Mouse (Mus musculus) hindbrain, embryonic 15.5 days (tissue): ENCODE results near the gene Fam124a. TPM values are rescaled to one million over a fixed set of nuclear protein-coding genes. Genes with fewer than 3 reads are reported as not detected.

Experiments
- ATAC-seq: fragments of 200-750 bp; cut with Nextera tagmentation; 2 replicates; pipeline ENCODE4 v1.8.0; 2017; ENCODE audit warnings: low read depth, moderate number of reproducible peaks, moderate TSS enrichment; ENCODE audit not compliant: low FRiP score
- H3K27ac ChIP-seq: fragments of 300-500 bp; sonication (generic); replicated peaks from 2 replicates; pipeline ENCODE4 v1.5.1; 2015; ENCODE audit warnings: mild to moderate bottlenecking, inconsistent platforms
- H3K27me3 ChIP-seq: fragments of 300-500 bp; sonication (generic); 2 replicates; pipeline ENCODE4 v1.6.1; 2015; ENCODE audit warnings: control low read depth, inconsistent platforms
- H3K36me3 ChIP-seq: fragments of 300-500 bp; sonication (generic); 2 replicates; pipeline ENCODE4 v1.6.1; 2015; ENCODE audit warnings: control low read depth, inconsistent platforms
- H3K4me1 ChIP-seq: fragments of 300-500 bp; sonication (generic); replicated peaks from 2 replicates; pipeline ENCODE4 v1.6.1; 2015; ENCODE audit warnings: control low read depth, inconsistent platforms
- H3K4me2 ChIP-seq: fragments of 300-500 bp; sonication (generic); 2 replicates; pipeline ENCODE4 v1.6.1; 2015; ENCODE audit warnings: moderate library complexity, mild to moderate bottlenecking, inconsistent platforms
- H3K4me3 ChIP-seq: fragments of 300-500 bp; sonication (generic); 2 replicates; pipeline ENCODE4 v1.5.1; 2015; ENCODE audit warnings: mild to moderate bottlenecking, inconsistent platforms
- H3K9ac ChIP-seq: fragments of 300-500 bp; sonication (generic); 2 replicates; pipeline ENCODE4 v1.6.1; 2015; ENCODE audit warnings: inconsistent platforms
- H3K9me3 ChIP-seq: fragments of 300-500 bp; sonication (generic); 2 replicates; pipeline ENCODE4 v1.6.1; 2016; ENCODE audit warnings: control low read depth, inconsistent platforms
- WGBS: fragments of 180-500 bp; shearing (Covaris S2); methylation state at CpG from one replicate; pipeline ENCODE4 v1.1.7; 2015; 5-methylcytosine and 5-hydroxymethylcytosine counted together
- polyA plus RNA-seq: library from polyadenylated mRNA; unstranded; fragments of >200 nt; fragmentation: Nextera tagmentation; extraction: Ambion mirVana; gene quantifications from 2 replicates; pipeline ENCODE4 v1.2.1, GENCODE M21; 2015

Fam124a gene
- 51.3 and 61.8 TPM in 2 replicates for polyA plus RNA-seq

DNA sequence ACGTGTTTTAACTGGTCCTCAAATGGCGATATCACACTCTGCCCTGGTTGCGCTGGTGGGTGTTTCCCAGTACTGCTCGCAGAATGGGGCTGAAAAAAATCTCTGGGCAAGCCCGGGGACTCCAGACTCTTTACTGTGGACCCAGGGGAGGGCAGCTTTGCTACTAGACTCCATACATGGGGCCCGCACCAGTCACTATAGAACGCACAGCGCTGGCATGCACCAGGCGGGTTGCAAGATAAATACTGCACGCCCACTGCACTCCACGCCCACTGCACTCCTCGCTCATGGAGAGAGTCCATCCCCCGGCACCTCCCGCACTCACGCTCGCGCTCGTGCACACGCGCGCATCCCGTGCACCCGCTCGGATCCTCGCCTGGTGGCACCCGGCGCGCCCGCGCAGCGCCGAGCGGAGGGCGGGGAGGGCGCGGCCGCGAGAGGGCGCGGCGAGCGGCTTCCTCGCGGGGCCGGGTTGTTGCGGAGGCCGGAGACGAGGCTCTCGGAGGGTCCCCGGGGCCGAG lies at the start of gene Fam124a:
Fam124a (plus strand) TSS at position 429 of the 521 bp plus-strand sequence.
- Histone ChIP-seq H3K36me3 (no peaks in the 10 kb centered on the region), H3K4me3 (peak within 1 kb of the TSS; percentile 81), H3K27me3 (no peaks in the 10 kb centered on the region), H3K27ac (peak within 1 kb of the TSS; percentile 79), H3K4me1 (peaks cover 35% of the 10 kb centered on the region), H3K4me2 (peak within 1 kb of the TSS; percentile 88), H3K9me3 (no peaks in the 10 kb centered on the region), H3K9ac (peak within 1 kb of the TSS; percentile 78)
- WGBS, result under 1% methylated on average over 50 of the region's 51 CpGs
- ATAC-seq, result peak; percentile 95

DNA sequence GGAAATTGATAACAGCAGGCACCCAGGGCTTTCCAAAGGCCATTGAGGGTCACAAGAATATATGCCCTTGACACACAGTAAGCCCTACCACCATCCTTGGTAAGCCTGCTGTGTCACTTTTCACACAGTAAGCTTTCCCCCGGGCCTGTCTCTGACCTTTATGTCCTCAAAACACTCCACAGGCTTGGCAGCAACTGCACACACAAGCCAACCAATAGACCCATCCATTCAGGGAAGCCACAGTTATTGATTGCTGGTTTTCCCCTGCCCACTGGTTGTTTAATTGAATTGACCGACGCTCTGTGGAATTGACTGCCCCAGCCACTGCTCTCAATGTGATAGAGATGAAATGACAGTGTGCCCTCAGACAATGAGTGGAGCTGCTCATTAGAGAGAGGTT lies 49.3 kb upstream of the Fam124a start:
- Histone ChIP-seq H3K4me3 (no peak overlapping the region), H3K36me3 (no peaks in the 10 kb centered on the region), H3K9me3 (no peaks in the 10 kb centered on the region), H3K27me3 (no peaks in the 10 kb centered on the region), H3K9ac (no peak overlapping the region), H3K4me1 (no peaks in the 10 kb centered on the region), H3K27ac (no peak overlapping the region), H3K4me2 (no peak overlapping the region)
- WGBS, result 83% methylated on average over 3 of the region's 3 CpGs
- ATAC-seq, result no peak

DNA sequence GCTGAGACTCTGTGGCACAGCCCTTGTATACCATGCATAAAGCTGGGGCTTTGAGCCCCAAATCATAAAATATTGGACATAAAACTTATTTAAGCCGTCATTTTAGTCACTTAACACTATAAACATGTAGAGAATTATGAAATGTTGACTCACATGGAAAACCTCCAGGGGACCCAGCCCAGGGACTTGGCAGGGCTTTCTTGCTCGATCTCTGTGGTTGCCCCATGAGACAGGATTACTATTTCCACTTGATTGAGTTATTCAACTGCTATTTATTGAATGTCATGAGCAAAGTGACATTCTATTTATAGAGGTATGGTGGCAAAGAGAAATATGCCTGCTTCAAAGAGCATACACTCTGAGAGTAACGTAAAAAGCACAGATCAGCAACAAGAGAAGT lies 46.2 kb upstream of the Fam124a start:
- Histone ChIP-seq H3K27me3 (no peaks in the 10 kb centered on the region), H3K4me1 (no peaks in the 10 kb centered on the region), H3K36me3 (no peaks in the 10 kb centered on the region), H3K9me3 (no peaks in the 10 kb centered on the region), H3K27ac (no peak overlapping the region), H3K9ac (no peak overlapping the region), H3K4me2 (no peak overlapping the region), H3K4me3 (no peak overlapping the region)
- 63% methylated on average over 3 of the region's 3 CpGs for WGBS
- ATAC-seq, result no peak

GRCm38 (mm10) chr14:62512845-62513244 lies 42.7 kb upstream of the Fam124a start:
- Histone ChIP-seq H3K27ac (no peak overlapping the region), H3K4me3 (no peak overlapping the region), H3K4me2 (no peak overlapping the region), H3K4me1 (no peaks in the 10 kb centered on the region), H3K27me3 (no peaks in the 10 kb centered on the region), H3K9ac (no peak overlapping the region), H3K36me3 (no peaks in the 10 kb centered on the region), H3K9me3 (no peaks in the 10 kb centered on the region)
- ATAC-seq, result no peak
- WGBS, result 63% methylated on average over 1 of the region's 1 CpGs

GRCm38 (mm10) chr14:62530951-62531350 lies 24.6 kb upstream of the Fam124a start:
- no peak overlapping the region for H3K4me3 ChIP-seq
- H3K9ac ChIP-seq, result no peak overlapping the region
- ATAC-seq, result no peak
- no peaks in the 10 kb centered on the region for H3K9me3 ChIP-seq
- no peaks in the 10 kb centered on the region for H3K4me1 ChIP-seq
- no peak overlapping the region for H3K27ac ChIP-seq
- 71% methylated on average over 2 of the region's 2 CpGs for WGBS
- no peaks in the 10 kb centered on the region for H3K36me3 ChIP-seq
- no peak overlapping the region for H3K4me2 ChIP-seq
- no peaks in the 10 kb centered on the region for H3K27me3 ChIP-seq

DNA sequence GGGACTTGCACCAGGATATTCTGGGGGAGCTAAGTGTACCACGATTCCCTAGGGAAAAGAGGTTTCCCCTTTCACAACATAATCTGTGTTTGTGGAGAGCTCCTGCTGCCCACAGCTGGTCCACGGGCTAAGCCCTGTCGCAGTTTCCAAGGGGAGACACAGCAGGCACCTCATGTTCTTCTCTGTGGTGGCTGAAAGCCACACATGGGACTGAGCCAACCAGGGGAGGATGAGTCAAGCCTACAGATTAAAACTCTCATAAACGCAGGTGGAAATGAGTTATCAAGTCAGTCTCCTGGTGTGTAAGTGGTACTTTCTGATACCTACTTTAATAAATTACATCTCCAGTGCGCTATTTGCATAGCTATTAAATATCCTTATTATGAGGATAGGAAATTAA lies 19.4 kb upstream of the Fam124a start:
- ATAC-seq, result no peak
- Histone ChIP-seq H3K9me3 (no peaks in the 10 kb centered on the region), H3K27ac (no peak overlapping the region), H3K9ac (no peak overlapping the region), H3K4me2 (no peak overlapping the region), H3K27me3 (no peaks in the 10 kb centered on the region), H3K36me3 (no peaks in the 10 kb centered on the region), H3K4me1 (no peaks in the 10 kb centered on the region), H3K4me3 (no peak overlapping the region)
- 57% methylated on average over 5 of the region's 5 CpGs for WGBS

- Histone ChIP-seq H3K9me3 (no peaks in the 10 kb centered on the region), H3K9ac (no peak overlapping the region), H3K4me2 (no peak overlapping the region), H3K27me3 (no peaks in the 10 kb centered on the region), H3K27ac (no peak overlapping the region), H3K4me3 (no peak overlapping the region), H3K36me3 (no peaks in the 10 kb centered on the region), H3K4me1 (no peaks in the 10 kb centered on the region)
- WGBS, result 68% methylated on average over 5 of the region's 5 CpGs
- no peak for ATAC-seq
These were observed 18.5 kb upstream of the Fam124a start for GRCm38 (mm10) chr14:62536988-62537387.

GRCm38 (mm10) chr14:62539834-62540233 lies 15.7 kb upstream of the Fam124a start:
- Histone ChIP-seq H3K36me3 (no peaks in the 10 kb centered on the region), H3K27me3 (no peaks in the 10 kb centered on the region), H3K9me3 (no peaks in the 10 kb centered on the region), H3K27ac (no peak overlapping the region), H3K9ac (no peak overlapping the region), H3K4me3 (no peak overlapping the region), H3K4me1 (no peaks in the 10 kb centered on the region), H3K4me2 (no peak overlapping the region)
- 73% methylated on average over 3 of the region's 3 CpGs for WGBS
- ATAC-seq, result no peak

DNA sequence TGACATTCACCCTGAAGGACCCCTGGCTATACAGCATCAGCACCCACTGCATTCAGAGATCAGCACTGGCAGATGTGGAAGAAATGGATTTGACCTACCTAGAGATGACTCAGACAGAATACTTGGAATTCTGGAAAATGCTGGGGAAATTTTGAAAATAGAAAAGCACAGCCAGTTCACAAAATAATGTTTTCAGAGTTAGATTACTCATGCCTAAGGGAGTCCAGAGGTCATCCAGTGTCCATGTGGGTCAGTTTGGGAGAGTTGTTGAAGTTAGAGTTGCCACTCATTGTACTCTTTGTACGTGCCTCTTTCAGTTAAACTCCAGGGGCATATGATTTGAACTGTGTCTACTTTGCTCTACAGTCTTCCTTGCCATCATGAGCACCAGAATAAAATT lies 13.8 kb upstream of the Fam124a start:
- Histone ChIP-seq H3K9ac (no peak overlapping the region), H3K27ac (no peak overlapping the region)
- WGBS, result 80% methylated on average over 1 of the region's 1 CpGs

DNA sequence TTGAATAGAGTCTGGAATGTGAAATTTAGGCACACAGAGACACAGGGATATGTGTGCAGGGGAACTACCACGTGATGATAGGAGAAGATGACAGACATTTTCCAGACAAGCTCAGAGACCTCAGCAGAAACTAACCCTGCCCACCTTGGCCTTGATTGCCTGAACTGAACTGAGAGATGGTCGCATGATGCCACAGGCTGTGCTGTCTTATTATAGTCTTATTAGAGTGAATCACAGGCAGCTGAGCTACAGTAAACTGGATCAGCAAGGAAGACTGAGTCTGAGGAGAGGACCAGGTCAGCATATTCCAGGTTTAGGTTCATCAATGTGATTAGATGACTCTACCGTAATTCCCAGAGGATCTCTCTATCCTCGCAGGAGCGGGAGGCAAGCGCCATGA lies 9.2 kb upstream of the Fam124a start:
- H3K9ac ChIP-seq, result no peak overlapping the region
- WGBS, result 83% methylated on average over 6 of the region's 6 CpGs
- no peak for ATAC-seq
- no peak overlapping the region for H3K4me3 ChIP-seq
- no peaks in the 10 kb centered on the region for H3K9me3 ChIP-seq
- H3K36me3 ChIP-seq, result no peaks in the 10 kb centered on the region
- H3K4me2 ChIP-seq, result no peak overlapping the region
- H3K4me1 ChIP-seq, result no peaks in the 10 kb centered on the region
- H3K27me3 ChIP-seq, result no peaks in the 10 kb centered on the region
- no peak overlapping the region for H3K27ac ChIP-seq

More for the DNA sequence above, 13.8 kb upstream of the Fam124a start:
- no peak overlapping the region for H3K4me3 ChIP-seq
- no peaks in the 10 kb centered on the region for H3K9me3 ChIP-seq
- no peaks in the 10 kb centered on the region for H3K27me3 ChIP-seq
- no peak overlapping the region for H3K4me2 ChIP-seq
- no peak for ATAC-seq
- H3K4me1 ChIP-seq, result no peaks in the 10 kb centered on the region
- H3K36me3 ChIP-seq, result no peaks in the 10 kb centered on the region

DNA sequence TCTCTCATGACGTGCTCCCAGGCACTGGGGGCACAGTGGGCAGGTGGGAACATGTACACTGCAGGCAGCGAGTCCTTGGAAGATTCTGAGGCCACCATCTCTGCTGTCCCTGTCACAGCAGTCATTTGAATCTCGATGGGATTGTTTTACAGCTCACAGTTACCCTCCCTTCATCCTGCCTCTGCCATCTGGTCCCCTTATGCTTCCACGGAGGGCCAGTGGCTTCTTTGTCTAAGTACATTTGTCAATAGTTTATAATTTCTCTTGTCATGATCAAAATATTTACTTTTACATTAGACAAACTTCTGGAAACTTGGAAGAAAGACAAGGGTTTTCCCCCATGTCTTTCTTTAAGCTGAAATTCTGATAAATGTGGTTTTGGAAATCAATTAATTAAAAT lies 8.8 kb upstream of the Fam124a start:
- Histone ChIP-seq H3K9me3 (no peaks in the 10 kb centered on the region), H3K4me3 (no peak overlapping the region), H3K27me3 (no peaks in the 10 kb centered on the region), H3K9ac (no peak overlapping the region), H3K4me1 (no peaks in the 10 kb centered on the region), H3K36me3 (no peaks in the 10 kb centered on the region), H3K27ac (no peak overlapping the region), H3K4me2 (no peak overlapping the region)
- ATAC-seq, result no peak
- 49% methylated on average over 4 of the region's 4 CpGs for WGBS

GRCm38 (mm10) chr14:62550121-62550520 lies 5.4 kb upstream of the Fam124a start:
- Histone ChIP-seq H3K27me3 (no peaks in the 10 kb centered on the region), H3K4me1 (peaks cover 4% of the 10 kb centered on the region), H3K4me2 (no peak overlapping the region), H3K4me3 (no peak overlapping the region), H3K9me3 (no peaks in the 10 kb centered on the region), H3K9ac (no peak overlapping the region), H3K27ac (no peak overlapping the region), H3K36me3 (no peaks in the 10 kb centered on the region)
- no peak for ATAC-seq
- 31% methylated on average over 4 of the region's 4 CpGs for WGBS

DNA sequence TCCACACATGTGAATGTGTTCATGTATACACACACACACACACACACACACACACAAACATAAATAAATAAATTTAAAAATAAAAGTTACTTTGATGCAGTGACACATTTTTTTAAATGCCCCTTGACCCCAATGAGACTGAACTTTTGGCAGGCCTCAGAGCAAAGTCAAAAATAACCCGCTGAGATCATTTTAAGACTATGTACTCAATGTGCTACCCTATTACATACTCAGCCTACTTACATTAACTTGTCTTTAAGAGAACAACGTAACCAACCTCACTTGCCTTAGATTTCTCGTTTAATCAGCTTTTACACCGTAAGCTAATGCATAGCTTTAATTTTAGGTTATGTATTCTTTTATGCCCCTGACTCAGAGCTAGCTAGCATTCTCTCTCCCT lies 2.8 kb upstream of the Fam124a start:
- Histone ChIP-seq H3K27ac (no peak overlapping the region), H3K36me3 (no peaks in the 10 kb centered on the region), H3K4me2 (no peak overlapping the region), H3K9me3 (no peaks in the 10 kb centered on the region), H3K9ac (no peak overlapping the region), H3K4me1 (peaks cover 22% of the 10 kb centered on the region), H3K4me3 (no peak overlapping the region), H3K27me3 (no peaks in the 10 kb centered on the region)
- ATAC-seq, result no peak
- WGBS, result 86% methylated on average over 4 of the region's 4 CpGs
